Mouse (Mus musculus) gastrocnemius, adult 2 months (tissue): ENCODE results near the gene Ebpl. TPM values are rescaled to one million over a fixed set of nuclear protein-coding genes. Genes with fewer than 3 reads are reported as not detected.

Experiments used
- DNase-seq: peaks from one replicate; pipeline ENCODE4 v3.0.0; 2022
- H3K27ac ChIP-seq: fragments of 200-600 bp; 2 replicates; pipeline ENCODE4 v1.8.1; 2022; ENCODE audit warnings: mild to moderate bottlenecking
- H3K4me3 ChIP-seq: fragments of 200-600 bp; 2 replicates; pipeline ENCODE4 v1.8.1; 2022; ENCODE audit warnings: mild to moderate bottlenecking, moderate library complexity
- CTCF ChIP-seq: fragments of 200-600 bp; IDR thresholded peaks from 2 replicates; pipeline ENCODE4 v1.8.1; 2022; ENCODE audit warnings: antibody characterized with exemption, mild to moderate bottlenecking, moderate library complexity
- intact Hi-C: fragments of 180-260 bp; cut with DNase I; formaldehyde crosslinking; loops from one replicate; pipeline ENCODE4 v1.15.1; 2025
- total RNA-seq, 2 experiments: library from RNA; stranded (reverse); gene quantifications; 2 replicates each; pipeline ENCODE4 v1.2.3; 2021

The Ebpl gene
- total RNA-seq, 2 experiments from 2014 or later, result 1.1 to 1.2 TPM

GRCm38 (mm10) chr14:61288606-61289286 is 71.5 kb downstream of the Ebpl start:
- DNase-seq, result no peak
- Histone ChIP-seq H3K27ac (no peak overlapping the region), H3K4me3 (no peak overlapping the region)
- TF ChIP-seq CTCF, result no peak
- intact Hi-C loops, result no loop called here

Other genes with a start within 250 kb of the Ebpl start
- 10 to 100 TPM in 1 of 2 experiments, 1 to 10 TPM in 1; 8.3 to 17.9 TPM for gene Sacs, start 222.0 kb downstream of the Ebpl start, total RNA-seq
- 100 to 1,000 TPM; 126 to 144 TPM for gene Sgcg, start 101.9 kb downstream of the Ebpl start, total RNA-seq
- under 1 TPM; 0.54 to 0.56 TPM for gene Arl11, start 50.7 kb downstream of the Ebpl start, total RNA-seq
- 100 to 1,000 TPM; 111 to 118 TPM for gene Kpna3, start 79.4 kb upstream of the Ebpl start, total RNA-seq
- gene Spryd7, start 196.4 kb upstream of the Ebpl start, total RNA-seq, result 10 to 100 TPM; 43.7 to 55.9 TPM
- gene Trim13, start 237.8 kb upstream of the Ebpl start, total RNA-seq, result 1 to 10 TPM; 6.6 to 8.5 TPM
- not detected for gene Kcnrg, start 247.0 kb upstream of the Ebpl start, total RNA-seq